Mouse (Mus musculus) kidney, adult 2 months (tissue): ENCODE measurements around the gene Klhl23. TPM values are rescaled to one million over a fixed set of nuclear protein-coding genes. Genes with fewer than 3 reads are reported as not detected.

Source experiments
- DNase-seq: peaks from one replicate; pipeline ENCODE4 v3.0.0; 2021
- H3K27ac ChIP-seq: fragments of 200-500 bp; 2 replicates; pipeline ENCODE4 v1.5.1; 2012; ENCODE audit warnings: low read depth, low read length, control low read depth, inconsistent platforms; ENCODE audit not compliant: insufficient read depth
- H3K27me3 ChIP-seq: fragments of 200-500 bp; replicated peaks from 2 replicates; pipeline ENCODE4 v1.6.1; 2012; ENCODE audit warnings: mild to moderate bottlenecking, moderate library complexity, low read length, inconsistent platforms; ENCODE audit not compliant: control insufficient read depth, insufficient read depth
- H3K36me3 ChIP-seq: fragments of 200-500 bp; 2 replicates; pipeline ENCODE4 v1.6.1; 2012; ENCODE audit warnings: mild to moderate bottlenecking, moderate library complexity, low read length, inconsistent platforms; ENCODE audit not compliant: control insufficient read depth, insufficient read depth
- H3K4me1 ChIP-seq: fragments of 200-500 bp; 2 replicates; pipeline ENCODE4 v1.6.1; 2011; ENCODE audit warnings: low read length; ENCODE audit not compliant: control insufficient read depth, insufficient read depth
- H3K4me3 ChIP-seq: fragments of 200-500 bp; 2 replicates; pipeline ENCODE4 v1.5.1; 2011; ENCODE audit warnings: mild to moderate bottlenecking, low read depth, low read length, control low read depth; ENCODE audit not compliant: insufficient read depth
- CTCF ChIP-seq: fragments of 200-500 bp; conservative IDR thresholded peaks from 2 replicates; pipeline ENCODE4 v1.5.1; 2011; ENCODE audit warnings: low read depth, mild to moderate bottlenecking, control low read depth, low read length, moderate library complexity, mixed read lengths; ENCODE audit not compliant: insufficient read depth, insufficient read length
- POLR2A ChIP-seq: fragments of 200-500 bp; IDR thresholded peaks from one replicate; pipeline ENCODE4 v1.6.1; 2011; ENCODE audit warnings: low read depth, low read length, control low read depth
- WGBS: fragments of 180-500 bp; shearing (Covaris S2); methylation state at CpG from one replicate; pipeline ENCODE4 v1.1.7; 2018; 5-methylcytosine and 5-hydroxymethylcytosine counted together
- polyA plus RNA-seq: library from polyadenylated mRNA; depleted of rRNA; stranded (reverse); fragments of >200 nt; gene quantifications from 2 replicates; pipeline ENCODE4 v1.2.3, GENCODE M21; 2012

The Klhl23 gene
- polyA plus RNA-seq, 1 experiment = 1.1 TPM

GRCm38 (mm10) chr2:69856392-69856791 lies 34.6 kb downstream of the Klhl23 start:
- H3K4me1 ChIP-seq = peaks cover 4% of the 10 kb centered on the region; the same call in 1 of the 2 replicates
- 39% methylated on average over 8 of the region's 8 CpGs for WGBS
- peak; percentile 14 for DNase-seq

GRCm38 (mm10) chr2:69857882-69858281 lies 36.1 kb downstream of the Klhl23 start:
- Histone ChIP-seq H3K27me3 (no peaks in the 10 kb centered on the region), H3K4me1 (peaks cover 6% of the 10 kb centered on the region; the same call in 1 of the 2 replicates), H3K4me3 (no peak overlapping the region), H3K27ac (no peak overlapping the region), H3K36me3 (no peaks in the 10 kb centered on the region)
- DNase-seq = no peak
- no peak for TF ChIP-seq POLR2A
- peak; percentile 43 for TF ChIP-seq CTCF
- 69% methylated on average over 1 of the region's 1 CpGs for WGBS

More at GRCm38 (mm10) chr2:69856392-69856791, 34.6 kb downstream of the Klhl23 start:
- H3K36me3 ChIP-seq = no peaks in the 10 kb centered on the region
- H3K4me3 ChIP-seq = no peak overlapping the region
- no peaks in the 10 kb centered on the region for H3K27me3 ChIP-seq
- no peak for TF ChIP-seq POLR2A
- peak; percentile 38 for TF ChIP-seq CTCF
- no peak overlapping the region for H3K27ac ChIP-seq

GRCm38 (mm10) chr2:69860972-69861452 lies 39.3 kb downstream of the Klhl23 start:
- Histone ChIP-seq H3K36me3 (no peaks in the 10 kb centered on the region), H3K4me1 (peaks cover 6% of the 10 kb centered on the region; the same call in 1 of the 2 replicates), H3K4me3 (peak overlapping the region; percentile 92), H3K27me3 (no peaks in the 10 kb centered on the region), H3K27ac (peak overlapping the region; percentile 85)
- DNase-seq = peak; percentile 54
- 7% methylated on average over 13 of the region's 13 CpGs for WGBS
- no peak for TF ChIP-seq CTCF
- no peak for TF ChIP-seq POLR2A

- Histone ChIP-seq H3K27ac (peak within 1 kb of the TSS; percentile 85), H3K27me3 (no peaks in the 10 kb centered on the region), H3K36me3 (no peaks in the 10 kb centered on the region), H3K4me1 (peaks cover 6% of the 10 kb centered on the region; the same call in 1 of the 2 replicates), H3K4me3 (peak within 1 kb of the TSS; percentile 92)
- TF ChIP-seq POLR2A (no peak), CTCF (no peak)
- DNase-seq = peak; percentile 96
- WGBS = under 1% methylated on average over 66 of the region's 66 CpGs
Observed at GRCm38 (mm10) chr2:69861485-69862091, 39.8 kb downstream of the Klhl23 start, which contains the start of gene Ssb. Gene Ssb (plus strand): TSS chr2:69861562.

GRCm38 (mm10) chr2:69862117-69862657 lies 40.4 kb downstream of the Klhl23 start:
- under 1% methylated on average over 13 of the region's 13 CpGs for WGBS
- Histone ChIP-seq H3K4me1 (peaks cover 6% of the 10 kb centered on the region; the same call in 1 of the 2 replicates), H3K27me3 (no peaks in the 10 kb centered on the region), H3K36me3 (peaks cover 3% of the 10 kb centered on the region; the same call in 1 of the 2 replicates), H3K27ac (peak overlapping the region; percentile 55), H3K4me3 (peak overlapping the region; percentile 92)
- DNase-seq = no peak
- TF ChIP-seq CTCF (no peak), POLR2A (no peak)

- Histone ChIP-seq H3K27ac (no peak overlapping the region), H3K27me3 (no peaks in the 10 kb centered on the region), H3K4me1 (0 out of 2 replicates have a peak, but pooled peaks cover 2% of the 10 kb centered on the region), H3K36me3 (no peaks in the 10 kb centered on the region), H3K4me3 (no peak overlapping the region)
- TF ChIP-seq CTCF (0 out of 2 replicates have a peak, but pooled peaks have one; percentile 8), POLR2A (no peak)
- peak; percentile 17 for DNase-seq
- WGBS = 78% methylated on average over 2 of the region's 2 CpGs
Observed at GRCm38 (mm10) chr2:69883990-69884391, 62.2 kb downstream of the Klhl23 start.

- Histone ChIP-seq H3K27me3 (no peaks in the 10 kb centered on the region), H3K4me1 (0 out of 2 replicates have a peak, but pooled peaks cover 2% of the 10 kb centered on the region), H3K36me3 (no peaks in the 10 kb centered on the region), H3K27ac (no peak overlapping the region), H3K4me3 (peak overlapping the region; percentile 86; the same call in 1 of the 2 replicates)
- DNase-seq = no peak
- WGBS = 25% methylated on average over 6 of the region's 6 CpGs
- TF ChIP-seq POLR2A (no peak), CTCF (no peak)
Observed at GRCm38 (mm10) chr2:69884581-69884980, 62.8 kb downstream of the Klhl23 start.
